Mouse (Mus musculus) kidney, postnatal 25 days (tissue): ENCODE measurements around the gene Rab31.
"Not testable (repeated sequence)": the region's sequence is repeated elsewhere in the genome, so short reads cannot be mapped to it uniquely, and the experiment has no call there.

Source experiments
- DNase-seq, 2 experiments: peaks; one replicate each; pipeline ENCODE4 v3.0.0; 2021; ENCODE audit warnings: mixed read lengths in 2 of 2

Rab31 gene

DNA sequence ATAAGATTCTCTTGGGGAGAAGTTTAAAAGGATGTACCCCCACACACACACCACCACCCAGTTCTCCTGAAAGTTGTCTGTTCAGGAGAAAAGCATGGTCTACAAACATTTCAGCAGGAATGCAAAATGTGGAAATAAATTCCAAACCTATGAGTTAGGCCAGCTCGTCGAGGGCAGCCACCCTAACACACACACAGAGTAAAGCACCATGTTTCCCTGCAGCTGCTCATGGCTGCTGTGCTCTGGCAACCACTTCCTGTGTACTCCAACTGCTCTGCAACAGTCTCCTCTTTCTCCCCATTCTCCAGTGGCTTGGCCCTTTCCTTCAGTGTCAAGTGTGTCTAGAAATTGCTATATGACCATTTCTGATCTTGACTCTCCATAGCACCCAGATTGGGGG, 114.1 kb downstream of the Rab31 start:
- DNase-seq = no peak

DNA sequence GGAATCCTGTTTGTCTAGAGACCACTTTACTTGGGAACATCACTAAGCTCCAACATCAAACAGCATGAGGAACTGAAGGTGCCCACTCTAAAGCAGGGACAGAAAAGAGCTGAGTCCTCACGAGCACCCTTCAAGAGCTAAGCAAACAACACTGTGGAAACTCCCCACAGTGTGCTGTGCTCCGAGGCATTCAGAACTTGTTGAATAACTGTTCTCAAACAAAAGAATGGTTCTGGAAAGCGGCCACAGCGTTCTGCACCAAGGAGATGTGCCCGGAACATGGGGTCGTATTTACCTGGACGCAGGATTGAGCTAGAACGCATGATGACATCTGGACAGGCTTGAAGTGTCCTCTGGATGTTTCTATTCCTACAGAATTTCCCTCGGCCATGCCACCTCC, 114.6 kb downstream of the Rab31 start:
- DNase-seq = no peak

DNA sequence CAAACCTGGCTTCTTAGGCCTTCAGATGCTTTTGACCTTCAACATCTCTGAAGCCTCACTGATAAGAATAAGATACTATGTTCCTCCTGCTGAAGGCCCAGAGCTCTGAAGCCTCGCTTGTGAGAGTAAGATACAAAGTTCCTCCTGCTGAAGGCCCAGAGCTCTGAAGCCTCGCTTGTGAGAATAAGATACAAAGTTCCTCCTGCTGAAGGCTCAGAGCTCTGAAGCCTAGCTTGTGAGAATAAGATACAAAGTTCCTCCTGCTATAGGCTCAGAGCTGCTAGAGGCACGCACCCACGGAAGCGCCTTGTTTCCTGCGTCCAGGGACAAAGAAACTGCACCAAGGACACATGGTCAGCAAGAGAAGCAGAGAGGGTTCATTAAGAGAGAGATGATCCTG, 115.8 kb downstream of the Rab31 start:
- DNase-seq = no peak

- no peak for DNase-seq
Observed at GRCm38 (mm10) chr17:65656076-65656475, 116.5 kb downstream of the Rab31 start.

DNA sequence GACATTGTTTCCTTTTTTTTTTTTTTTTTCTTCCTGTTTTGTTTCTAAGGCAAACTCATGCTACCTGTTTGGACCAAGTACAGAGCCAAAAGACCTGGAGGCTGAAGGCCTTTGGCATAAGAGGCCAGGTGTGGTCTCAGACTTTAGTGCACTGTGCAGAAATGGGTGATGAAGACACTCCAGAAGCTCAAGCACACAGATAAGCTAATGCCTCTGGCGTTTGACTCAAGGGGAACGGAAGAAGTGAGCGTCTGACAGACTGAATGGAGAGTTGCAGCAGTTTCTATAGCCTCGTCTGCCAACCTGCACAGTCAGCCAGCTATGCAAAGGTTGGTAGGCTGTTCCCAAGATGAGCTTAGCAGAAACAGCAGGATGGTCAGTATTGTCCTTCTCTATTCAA, 116.9 kb downstream of the Rab31 start:
- no peak for DNase-seq

- DNase-seq = no peak
Observed at GRCm38 (mm10) chr17:65650598-65650997, 122.0 kb downstream of the Rab31 start.

GRCm38 (mm10) chr17:65649175-65649493, 123.4 kb downstream of the Rab31 start:
- DNase-seq = no peak

GRCm38 (mm10) chr17:65648371-65649174, 124.0 kb downstream of the Rab31 start:
- no peak for DNase-seq

DNA sequence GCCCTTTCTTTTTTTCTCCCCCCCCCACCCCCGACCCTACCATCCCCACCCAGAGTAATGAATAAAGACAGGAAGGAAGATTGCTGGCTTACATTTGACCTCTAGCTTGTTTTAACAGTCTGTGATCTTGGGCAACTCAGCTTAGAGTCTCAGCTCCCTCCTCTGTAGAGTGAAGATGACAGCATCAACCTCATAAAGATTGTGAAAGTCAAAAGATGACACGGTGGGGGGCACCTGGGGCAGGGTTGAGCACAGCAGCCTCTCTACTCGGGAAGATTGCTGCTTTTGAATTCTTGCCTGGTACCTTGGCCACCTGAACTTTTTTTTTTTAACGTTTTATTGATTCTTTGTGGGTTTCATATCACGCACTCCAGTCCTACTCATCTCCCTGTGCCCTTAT, 124.6 kb downstream of the Rab31 start:
- DNase-seq = no peak

DNA sequence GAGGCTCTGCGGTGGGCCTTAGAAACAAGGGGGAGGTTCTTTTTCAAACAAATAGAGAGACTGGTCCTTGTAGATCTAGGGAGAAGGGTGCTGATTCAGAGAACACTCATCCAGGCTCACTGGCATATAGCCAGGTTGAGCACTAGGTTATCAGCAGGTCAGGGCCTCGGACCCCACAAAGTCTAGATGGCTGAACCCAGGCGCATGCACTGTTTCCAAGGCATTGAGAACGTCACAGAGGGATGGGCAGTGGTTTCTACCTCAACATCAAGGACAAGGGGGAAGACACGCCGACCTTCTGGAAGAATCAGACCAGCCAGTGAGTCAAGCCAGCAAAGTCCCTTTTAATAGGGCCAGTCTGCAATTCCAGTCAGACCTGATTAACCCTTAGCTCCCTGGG, 125.3 kb downstream of the Rab31 start:
- DNase-seq = peak; percentile 27 to 49

GRCm38 (mm10) chr17:65643579-65643978, 129.0 kb downstream of the Rab31 start:
- DNase-seq = no peak

DNA sequence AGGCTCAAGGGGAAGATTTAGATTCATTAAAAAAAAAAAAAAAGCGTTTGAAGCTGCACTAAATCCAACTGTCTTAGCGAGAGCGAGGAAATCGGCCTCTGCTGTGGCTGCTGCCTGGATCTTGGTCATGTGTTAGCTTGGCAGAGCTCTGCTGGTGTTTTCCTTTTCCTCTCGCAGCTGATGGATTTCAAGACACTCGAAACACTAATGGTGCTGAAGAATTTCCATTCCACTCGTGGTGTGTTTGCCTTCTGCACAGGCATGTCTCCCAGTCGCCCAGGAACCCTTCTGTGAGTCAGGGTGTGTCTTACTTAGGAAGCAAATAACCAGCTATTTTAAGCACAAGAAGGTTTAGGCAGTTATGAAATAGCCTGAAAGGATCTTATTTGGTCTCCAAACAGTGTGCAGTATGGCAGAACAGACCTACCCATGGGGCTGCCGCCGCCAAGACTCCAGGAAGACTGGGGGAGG, 129.5 kb downstream of the Rab31 start:
- DNase-seq = peak in 1 of 2 experiments; percentile 10

DNA sequence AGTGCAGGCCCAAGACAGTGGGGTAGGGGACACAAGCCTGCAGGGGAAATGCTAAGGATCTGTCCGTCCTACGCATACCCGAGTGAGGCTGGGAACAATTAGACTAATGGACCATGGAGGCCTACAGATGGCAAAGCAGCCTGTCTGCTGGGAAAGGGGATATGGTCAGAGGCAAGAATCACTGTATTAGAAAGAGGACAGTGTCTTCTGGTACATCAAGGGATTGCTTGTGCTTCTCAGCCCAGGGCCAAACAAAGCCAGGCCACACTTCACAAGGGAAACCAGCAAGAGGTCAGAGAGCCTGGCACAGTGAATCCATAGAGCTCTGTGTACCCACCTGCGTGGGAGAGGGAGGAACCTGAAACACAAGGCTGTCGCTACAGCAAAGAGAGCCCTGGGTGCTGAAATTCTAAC, 130.0 kb downstream of the Rab31 start:
- no peak for DNase-seq

GRCm38 (mm10) chr17:65641734-65642218, 130.8 kb downstream of the Rab31 start, which contains the start of gene Txndc2:
TSS of gene Txndc2 (minus strand) at chr17:65642168.
- no peak for DNase-seq

GRCm38 (mm10) chr17:65639144-65639543, 133.4 kb downstream of the Rab31 start:
- no peak for DNase-seq

GRCm38 (mm10) chr17:65635715-65636360, 136.7 kb downstream of the Rab31 start:
- DNase-seq = no peak

DNA sequence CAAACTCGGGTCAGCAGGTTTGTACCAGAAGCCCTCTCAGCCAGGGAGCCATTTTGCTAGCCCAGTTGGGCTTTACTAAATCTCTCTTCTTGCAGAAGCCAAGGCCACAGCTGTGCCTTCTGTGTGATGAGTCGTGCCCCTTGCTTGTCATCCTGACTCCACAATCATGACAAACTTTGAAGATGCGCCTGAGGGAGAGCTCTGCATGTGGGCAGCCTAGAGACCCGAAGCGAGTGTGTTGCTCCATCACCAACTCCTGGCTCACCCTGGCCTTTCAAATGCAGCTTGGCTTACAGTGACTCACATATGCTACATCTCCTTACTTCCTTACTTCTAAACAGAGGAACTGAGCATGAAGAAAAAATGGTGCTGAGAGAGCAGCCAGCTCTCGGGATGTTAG, 142.6 kb downstream of the Rab31 start:
- DNase-seq = no peak

GRCm38 (mm10) chr17:65628823-65629532, 143.6 kb downstream of the Rab31 start:
- DNase-seq = not testable (repeated sequence)

- DNase-seq = no peak
Observed at GRCm38 (mm10) chr17:65626301-65626700, 146.3 kb downstream of the Rab31 start.

- DNase-seq = no peak
Observed at GRCm38 (mm10) chr17:65625563-65625962, 147.0 kb downstream of the Rab31 start.

DNA sequence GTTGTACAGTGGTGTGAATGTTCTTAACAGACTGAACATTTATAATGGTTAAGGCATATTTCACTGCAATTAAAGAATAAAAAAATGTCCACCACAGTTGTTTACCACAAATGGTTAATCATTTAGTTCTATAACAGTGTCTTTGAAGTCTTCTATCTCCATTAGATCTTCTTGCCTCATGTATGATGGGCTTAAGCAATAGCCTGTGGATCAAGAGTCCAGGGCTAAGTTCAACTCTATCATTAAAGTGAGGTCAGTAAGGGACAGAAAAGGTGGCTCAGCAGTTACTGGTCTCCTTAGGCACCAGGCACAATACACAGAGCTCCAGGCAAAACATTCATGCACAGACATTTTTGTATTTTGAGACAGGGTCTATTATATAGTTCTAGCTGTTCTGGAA, 149.4 kb downstream of the Rab31 start:
- no peak for DNase-seq

DNA sequence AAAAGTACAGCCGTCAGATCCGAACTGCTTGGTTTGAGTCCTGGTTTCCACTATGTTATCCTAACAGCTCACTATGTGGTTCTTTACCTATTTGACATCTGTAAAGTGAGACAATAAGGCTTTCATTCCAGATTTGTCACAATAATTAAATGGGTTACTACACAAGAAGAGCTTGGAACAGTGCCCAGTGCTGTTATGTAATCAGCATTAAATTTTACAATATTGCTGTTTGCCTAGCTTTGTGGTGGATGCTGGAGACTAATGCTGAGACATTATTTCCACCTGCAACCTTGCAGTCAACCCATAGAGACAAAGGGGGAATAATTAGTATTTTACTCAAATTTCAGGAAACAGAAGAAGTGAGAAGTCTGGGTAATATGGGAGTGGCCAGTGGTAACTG, 154.1 kb downstream of the Rab31 start:
- DNase-seq = peak in 1 of 2 experiments; percentile 31

DNA sequence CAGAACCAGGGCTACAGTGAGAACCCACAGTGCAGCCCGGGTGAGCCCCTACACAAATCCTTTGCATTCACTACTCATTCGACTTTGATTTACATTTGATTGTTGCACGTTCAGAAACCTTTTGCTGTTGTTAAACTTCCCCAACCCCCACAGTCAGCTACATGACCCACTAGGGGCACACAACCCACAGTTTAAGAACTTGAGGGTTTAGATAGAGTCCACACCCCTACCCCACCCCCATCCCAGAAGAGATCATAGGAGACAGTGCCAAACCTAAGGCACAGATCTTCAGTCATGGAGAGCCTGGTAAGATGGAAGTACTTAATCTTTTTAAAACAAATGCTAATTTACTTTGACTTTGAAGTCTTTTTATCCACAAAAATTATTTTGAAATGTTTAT, 156.9 kb downstream of the Rab31 start:
- DNase-seq = no peak

- DNase-seq = no peak
Observed at GRCm38 (mm10) chr17:65614431-65614830, 158.1 kb downstream of the Rab31 start.
